Mouse (Mus musculus) pancreas, adult 10 weeks (tissue): ENCODE data around the gene Csf2rb. TPM values are rescaled to one million over a fixed set of nuclear protein-coding genes. Genes with fewer than 3 reads are reported as not detected.

Experiments used
- polyA plus RNA-seq: library from polyadenylated mRNA; stranded (reverse); fragments of 350-450 nt; fragmentation: Illumina TruSeq; extraction: RNeasy Lipid Tissue Mini Kit (QIAGEN cat#74804); gene quantifications from one replicate; pipeline ENCODE4 v1.2.3, GENCODE M21; 2015; ENCODE audit warnings: low read depth, low replicate concordance; ENCODE audit not compliant: insufficient read depth

Gene Csf2rb
- 5.7 TPM for polyA plus RNA-seq

GRCm38 (mm10) chr15:78325671-78326339, at the start of gene Csf2rb:
Csf2rb (plus strand) TSS chr15:78325752.

GRCm38 (mm10) chr15:78305341-78305933, 20.1 kb upstream of the Csf2rb start, which contains the start of gene Csf2rb2:
Csf2rb2 (minus strand) TSS chr15:78305721.

GRCm38 (mm10) chr15:78395478-78395962, 70.0 kb downstream of the Csf2rb start, which contains the start of gene Tex33:
Tex33 (minus strand) TSS chr15:78395912.

Other genes starting within 250 kb of the Csf2rb start
- not detected for gene Cacng2, start 205.7 kb upstream of the Csf2rb start, polyA plus RNA-seq
- 6.8 TPM for gene Ift27, start 151.6 kb upstream of the Csf2rb start, polyA plus RNA-seq
- gene Pvalb, start 119.4 kb upstream of the Csf2rb start, polyA plus RNA-seq = not detected
- gene Ncf4, start 81.0 kb upstream of the Csf2rb start, polyA plus RNA-seq = 1.8 TPM
- gene Csf2rb2, start 20.0 kb upstream of the Csf2rb start, polyA plus RNA-seq = 1.5 TPM
- gene Tex33, start 70.2 kb downstream of the Csf2rb start, polyA plus RNA-seq = not detected
- 10.8 TPM for gene Tst, start 80.2 kb downstream of the Csf2rb start, polyA plus RNA-seq
- 10.4 TPM for gene Mpst, start 80.7 kb downstream of the Csf2rb start, polyA plus RNA-seq
- gene Kctd17, start 102.8 kb downstream of the Csf2rb start, polyA plus RNA-seq = 13.0 TPM
- 0.42 TPM for gene Tmprss6, start 142.9 kb downstream of the Csf2rb start, polyA plus RNA-seq
- gene Il2rb, start 169.5 kb downstream of the Csf2rb start, polyA plus RNA-seq = not detected
- gene C1qtnf6, start 205.7 kb downstream of the Csf2rb start, polyA plus RNA-seq = 3.3 TPM
- 3.4 TPM for gene Sstr3, start 218.9 kb downstream of the Csf2rb start, polyA plus RNA-seq
- gene Rac2, start 247.0 kb downstream of the Csf2rb start, polyA plus RNA-seq = 2.2 TPM